Mouse (Mus musculus) gastrocnemius, postnatal 14 days (tissue): ENCODE results near the gene Myrfl. TPM values are rescaled to one million over a fixed set of nuclear protein-coding genes. Genes with fewer than 3 reads are reported as not detected.
A peak's percentile ranks its signal among the peaks of the same experiment; 100 is the strongest.

ENCODE experiments used
- DNase-seq: peaks from one replicate; pipeline ENCODE4 v3.0.0; 2021; ENCODE audit warnings: mixed read lengths
- intact Hi-C: fragments of 180-260 bp; cut with DNase I; formaldehyde crosslinking; loops from one replicate; pipeline ENCODE4 v1.15.1; 2025; ENCODE audit warnings: low total_unique reads
- total RNA-seq, 2 experiments: library from RNA; stranded (reverse); gene quantifications; 2 replicates each; pipeline ENCODE4 v1.2.3; 2021

Gene Myrfl
- total RNA-seq, 2 experiments from 2014 or later, result 0.11 to 0.39 TPM

GRCm38 (mm10) chr10:116915286-116915685 is 18.6 kb upstream of the Myrfl start:
- intact Hi-C loops, result no loop called here
- no peak for DNase-seq

GRCm38 (mm10) chr10:116914586-116914985 is 17.9 kb upstream of the Myrfl start:
- intact Hi-C loops, result no loop called here
- DNase-seq, result no peak

DNA sequence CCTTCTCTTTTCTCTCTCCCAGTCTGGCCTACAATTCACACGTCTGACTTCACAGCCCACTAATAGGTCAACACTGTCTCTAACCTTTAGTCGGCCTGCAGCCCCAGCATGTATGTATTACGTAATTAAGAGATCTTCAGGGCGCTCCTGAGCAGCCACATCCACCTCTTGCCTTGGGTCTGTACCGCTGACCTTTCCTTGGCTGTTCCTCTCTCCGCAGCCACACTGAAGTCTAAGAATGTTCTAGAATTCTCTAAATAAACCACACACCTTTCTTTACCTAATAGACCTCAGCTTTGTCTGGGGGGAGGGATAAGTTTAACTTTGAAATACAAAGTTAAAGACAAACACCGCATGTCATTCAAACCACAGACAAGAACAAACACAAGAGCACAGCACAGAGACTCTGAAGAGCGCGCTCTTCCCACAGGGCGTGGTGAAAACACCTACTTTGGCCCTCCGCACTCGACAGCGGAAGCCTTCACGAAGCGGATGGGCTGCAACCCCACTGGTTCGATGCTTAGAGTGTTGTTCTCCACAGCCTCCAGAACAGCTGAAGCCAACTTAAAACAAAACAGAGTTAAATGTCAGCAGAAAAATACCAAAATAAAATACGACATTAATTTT is 17.0 kb upstream of the Myrfl start:
- intact Hi-C loops, result no loop called here
- DNase-seq, result no peak

- intact Hi-C loops, result no loop called here
- no peak for DNase-seq
These were observed 16.1 kb upstream of the Myrfl start for GRCm38 (mm10) chr10:116912850-116913249.

DNA sequence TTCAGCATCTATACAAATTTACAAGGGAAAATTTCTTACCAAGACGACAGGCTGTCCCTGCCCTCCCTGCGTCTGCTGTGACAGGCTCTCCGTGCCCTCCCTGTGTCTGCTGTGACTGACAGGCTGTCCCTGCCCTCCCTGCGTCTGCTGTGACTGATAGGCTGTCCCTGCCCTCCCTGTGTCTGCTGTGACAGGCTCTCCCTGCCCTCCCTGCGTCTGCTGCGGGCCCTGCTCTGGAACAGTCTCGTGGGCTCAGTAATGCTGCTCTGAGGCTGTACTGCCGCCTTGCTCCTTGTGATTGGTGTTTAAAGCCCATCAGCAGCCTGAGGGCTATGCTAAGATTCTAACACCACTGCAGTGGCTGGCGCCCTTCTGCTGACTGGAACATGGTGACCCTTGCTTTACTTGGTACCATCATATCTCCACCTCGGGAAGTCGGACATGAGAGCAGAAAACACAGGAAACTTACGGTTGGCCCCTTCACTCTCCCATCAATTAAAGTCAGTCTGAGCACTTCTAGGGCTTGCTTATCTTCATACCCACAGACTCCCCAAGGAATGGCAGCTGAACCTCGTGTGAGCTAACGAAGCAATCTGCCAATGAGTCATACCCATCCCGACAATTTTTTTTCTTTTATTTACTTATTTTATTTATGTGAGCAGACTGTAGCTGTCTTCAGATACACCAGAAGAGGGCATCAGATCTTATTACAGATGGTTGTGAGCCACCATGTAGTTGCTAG is 12.4 kb upstream of the Myrfl start:
- intact Hi-C loops, result no loop called here
- no peak for DNase-seq

- no peak for DNase-seq
- intact Hi-C loops, result no loop called here
These were observed 10.1 kb upstream of the Myrfl start for GRCm38 (mm10) chr10:116906794-116907193.

DNA sequence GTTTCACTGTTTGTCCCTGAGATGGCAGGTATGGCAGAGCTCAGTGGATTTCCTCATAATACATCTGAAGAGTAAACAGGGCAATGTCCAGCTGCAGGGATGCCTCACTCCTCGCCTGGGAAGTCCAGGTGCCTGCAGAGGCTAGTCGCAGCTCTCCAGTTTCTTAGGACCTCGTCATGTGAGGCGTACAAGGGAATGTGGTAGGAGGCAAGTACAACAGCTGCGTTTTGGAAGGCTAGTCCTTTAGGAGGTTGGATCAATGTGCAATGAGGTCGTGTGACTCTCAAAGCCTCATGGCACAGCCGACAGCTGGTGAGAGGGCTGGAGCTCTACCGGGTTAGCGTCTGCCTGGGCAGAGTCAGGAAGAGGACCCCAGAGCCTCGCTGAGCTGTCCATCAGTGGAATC is 7.8 kb upstream of the Myrfl start:
- intact Hi-C loops, result no loop called here

GRCm38 (mm10) chr10:116895108-116895833 is 1.4 kb downstream of the Myrfl start:
- intact Hi-C loops, result no loop called here
- DNase-seq, result no peak

More for the DNA sequence above, 7.8 kb upstream of the Myrfl start:
- DNase-seq, result no peak

- intact Hi-C loops, result no loop called here
- DNase-seq, result no peak
These were observed 2.2 kb downstream of the Myrfl start for GRCm38 (mm10) chr10:116894540-116894939.

GRCm38 (mm10) chr10:116893753-116894152 is 3.0 kb downstream of the Myrfl start:
- peak; percentile 16 for DNase-seq
- intact Hi-C loops, result no loop called here

- DNase-seq, result no peak
- intact Hi-C loops, result no loop called here
These were observed 6.1 kb downstream of the Myrfl start for GRCm38 (mm10) chr10:116890587-116890986.

GRCm38 (mm10) chr10:116884552-116884951 is 12.2 kb downstream of the Myrfl start:
- DNase-seq, result no peak
- intact Hi-C loops, result no loop called here

- intact Hi-C loops, result no loop called here
- no peak for DNase-seq
These were observed 13.2 kb downstream of the Myrfl start for GRCm38 (mm10) chr10:116883531-116883930.

- intact Hi-C loops, result no loop called here
- DNase-seq, result no peak
These were observed 19.3 kb downstream of the Myrfl start for GRCm38 (mm10) chr10:116877436-116877835.

DNA sequence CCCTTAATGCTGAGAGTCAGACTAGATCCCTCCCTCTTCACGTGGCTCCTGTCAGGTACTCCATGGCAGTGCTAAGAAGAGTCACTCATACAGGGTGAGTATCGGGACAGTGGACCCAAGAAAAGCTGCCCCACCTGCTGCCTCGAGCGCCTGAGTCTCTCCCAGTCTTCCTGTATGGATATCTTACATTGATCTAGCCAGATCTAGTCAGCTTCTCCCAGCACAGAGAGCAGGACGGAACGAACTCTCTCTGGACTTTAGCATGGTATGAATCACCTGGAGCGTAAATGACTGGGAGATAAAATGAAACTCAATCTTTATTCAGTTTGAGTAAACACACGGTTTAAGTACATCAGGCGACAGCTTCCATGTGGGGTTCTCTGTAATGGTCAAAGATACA is 22.2 kb downstream of the Myrfl start:
- no peak for DNase-seq
- intact Hi-C loops, result no loop called here

- intact Hi-C loops, result no loop called here
- DNase-seq, result no peak
These were observed 24.7 kb downstream of the Myrfl start for GRCm38 (mm10) chr10:116872016-116872410.

DNA sequence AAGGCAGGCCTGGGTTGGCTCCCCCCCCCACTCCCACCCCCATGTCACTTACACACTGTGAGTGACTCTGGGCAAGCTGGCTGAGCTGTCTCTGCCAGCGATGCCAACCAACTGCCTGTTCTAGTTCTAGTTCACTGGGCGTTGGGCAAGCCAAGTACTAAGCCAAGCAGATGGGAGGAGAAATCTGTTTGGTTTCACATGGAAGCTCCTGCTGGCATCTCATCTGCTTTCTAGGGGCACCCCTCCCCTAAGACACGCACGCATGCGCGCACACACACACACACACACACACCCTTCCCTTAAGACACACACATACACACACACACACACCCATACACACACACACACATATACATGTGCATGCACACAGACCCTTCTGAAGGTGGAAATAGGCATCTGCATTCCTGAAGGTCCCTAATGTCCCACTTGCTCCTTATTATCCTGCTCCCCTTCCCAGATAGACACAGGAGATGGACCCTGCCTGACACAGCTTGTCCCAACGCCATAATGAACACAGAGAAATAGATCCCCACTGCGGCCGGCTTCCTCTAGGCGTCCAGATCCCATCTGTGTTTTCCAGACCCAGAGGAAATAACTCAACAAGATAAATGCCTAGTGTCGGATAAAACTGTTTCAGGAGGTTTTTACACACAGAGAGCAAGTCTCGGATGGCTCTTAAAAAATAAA is 25.2 kb downstream of the Myrfl start:
- DNase-seq, result no peak
- intact Hi-C loops, result no loop called here

DNA sequence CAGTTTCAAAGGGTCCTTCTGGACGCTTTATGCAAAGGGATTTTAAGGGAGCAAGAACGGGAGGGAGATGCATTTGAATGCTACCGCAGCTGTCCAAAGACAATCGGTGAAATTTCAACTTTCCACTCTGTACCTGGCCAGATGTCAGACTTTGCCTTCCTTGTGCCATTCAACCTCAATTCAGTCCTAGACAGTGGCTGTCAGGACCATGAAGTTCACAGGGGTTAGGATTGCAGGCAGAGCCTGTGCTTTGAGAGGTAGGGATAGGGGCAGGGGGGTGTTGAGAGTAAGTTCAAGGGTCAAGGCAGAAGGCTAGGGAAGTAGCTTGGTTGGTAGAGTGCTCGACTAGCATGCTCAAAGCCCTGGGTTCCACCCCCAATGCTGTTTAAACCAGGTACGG is 25.9 kb downstream of the Myrfl start:
- no peak for DNase-seq
- intact Hi-C loops, result no loop called here

DNA sequence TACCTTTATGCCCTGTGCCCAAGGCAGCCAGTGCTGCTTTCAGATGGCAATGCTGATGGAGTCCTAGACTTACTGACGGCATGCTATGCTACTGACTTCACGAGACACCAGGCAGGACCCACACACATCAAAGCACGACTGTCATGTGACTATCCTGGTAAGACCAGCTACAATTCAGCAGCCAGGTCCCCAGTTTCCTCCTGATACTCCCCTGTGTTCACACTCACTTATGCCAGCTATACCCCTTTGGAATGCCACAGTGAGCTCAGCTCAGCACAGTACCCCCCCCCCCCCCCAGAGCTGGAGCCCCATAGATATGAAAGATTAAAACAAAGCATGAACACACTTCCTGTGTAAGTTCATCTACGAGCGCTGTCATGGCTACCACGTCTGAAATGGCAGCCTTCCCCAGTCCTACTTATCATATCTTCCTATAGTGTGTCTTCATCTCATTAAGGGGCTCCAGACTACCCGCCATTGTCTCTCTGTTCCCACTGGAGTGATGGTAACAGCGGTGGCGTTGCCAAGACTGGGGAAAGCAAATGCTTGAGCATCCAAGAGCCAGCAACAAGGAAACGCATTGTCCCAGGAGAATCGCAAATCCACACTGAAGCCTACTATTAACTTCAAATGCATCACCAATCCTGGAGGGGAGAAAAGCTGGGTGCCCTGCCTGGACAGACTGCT is 43.4 kb downstream of the Myrfl start:
- DNase-seq, result no peak

More for the DNA sequence above, 43.4 kb downstream of the Myrfl start:
- intact Hi-C loops, result no loop called here
